Mouse (Mus musculus): ENCODE measurements around the gene Dnah11. TPM values are rescaled to one million over a fixed set of nuclear protein-coding genes. Genes with fewer than 3 reads are reported as not detected.

Dnah11 gene
- polyA plus RNA-seq (2012; rRNA removed) = 0.01 and 0.04 TPM in 2 replicates

DNA sequence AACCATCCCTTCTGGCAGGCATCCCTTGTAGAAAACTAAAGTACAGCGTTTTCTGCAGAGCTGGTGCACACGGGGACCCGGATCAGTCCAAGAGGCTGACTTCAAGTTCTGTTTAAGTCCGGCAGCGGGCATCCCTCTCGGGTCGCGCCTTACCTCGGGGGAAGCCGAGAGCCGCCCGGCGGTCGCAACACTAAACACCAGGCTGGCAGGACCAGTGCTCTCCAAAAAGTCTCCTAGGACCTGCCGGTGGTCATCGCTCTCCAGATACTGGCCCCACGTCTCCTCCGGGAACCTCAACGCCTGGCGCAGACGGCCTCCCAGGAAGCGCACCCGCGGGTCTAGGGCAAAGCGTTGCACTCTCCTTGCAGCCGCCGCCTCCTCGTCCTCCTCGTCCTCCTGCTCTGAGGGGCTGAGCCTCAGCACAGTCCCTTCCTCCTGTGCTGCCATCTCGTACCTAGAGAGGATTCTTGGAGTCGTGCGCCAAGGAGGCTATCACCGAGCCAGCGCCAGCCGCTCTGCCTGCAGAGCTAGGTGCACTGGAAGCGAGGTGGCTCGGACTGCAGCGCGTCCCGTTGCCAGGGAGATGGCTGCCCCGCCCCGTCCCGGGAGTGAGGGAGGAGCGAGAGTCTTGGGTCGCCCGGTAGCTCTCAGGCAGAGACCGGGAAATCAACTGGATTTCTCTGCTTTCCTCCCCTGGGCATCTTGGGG, at the start of gene Dnah11:
TSS of gene Dnah11 (minus strand) at position 658 of the 708 bp plus-strand sequence.

Other genes starting within 250 kb of the Dnah11 start
- 0.32 and 0.79 TPM in 2 replicates for gene Sp4, start 102.4 kb upstream of the Dnah11 start, polyA plus RNA-seq (2012; rRNA removed)